Mouse (Mus musculus) erythroblast, embryonic 14.5 days (primary cell): ENCODE data around the gene Mob1b.

Experiments
- GATA1 ChIP-seq: IDR thresholded peaks from 2 replicates; pipeline ENCODE4 v1.6.1; 2012; ENCODE audit warnings: low read length, inconsistent platforms, mixed read lengths
- TAL1 ChIP-seq: IDR thresholded peaks from 3 replicates; pipeline ENCODE4 v1.6.1; 2012; ENCODE audit warnings: low read length, inconsistent platforms, mixed read lengths

- TF ChIP-seq TAL1 (no peak), GATA1 (no peak)
These were observed 34.8 kb upstream of the Mob1b start for GRCm38 (mm10) chr5:88685745-88686299.
